13 mouse cellular contexts compared by ENCODE assay signal in the genomic region with DNA sequence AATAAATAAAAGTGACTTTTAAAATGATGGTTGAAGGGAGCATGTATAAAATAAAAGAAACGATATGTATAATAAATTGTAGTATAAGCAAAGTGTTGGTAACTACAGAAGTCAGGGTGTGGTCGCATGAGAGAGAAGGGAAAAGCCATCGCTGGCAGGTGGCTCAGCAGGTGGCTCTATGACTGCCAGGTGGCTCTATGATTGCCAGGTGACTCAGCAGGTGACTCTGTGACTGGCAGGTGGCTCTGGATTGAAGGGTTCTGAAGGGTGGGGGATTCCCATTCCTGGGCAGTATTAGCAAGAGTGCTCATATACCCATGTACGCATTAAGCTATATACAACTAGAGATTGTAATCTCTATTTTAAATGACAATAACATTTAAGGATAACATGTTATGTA.
"Had no signal": no experiment of that assay in that cellular context is flagged by ENCODE, and none has a peak within 500 bp of the region (broad histone marks: within the 10 kb centered on the region; RNA-seq: fewer than 3 reads in every experiment).

No protein-coding gene starts in this region.

- DNase-seq: gastrocnemius, postnatal 14 days; gastrocnemius, postnatal 36 days; heart, adult 11 months; heart, adult 2 months; heart, postnatal 14 days; heart, postnatal 36 days; kidney, adult 11 months; kidney, adult 2 months; kidney, adult 9 months; kidney, postnatal 14 days; kidney, postnatal 36 days; liver; liver, embryonic 13.5 days had no signal
